Mouse (Mus musculus): ENCODE results near the gene Chka.

DNA sequence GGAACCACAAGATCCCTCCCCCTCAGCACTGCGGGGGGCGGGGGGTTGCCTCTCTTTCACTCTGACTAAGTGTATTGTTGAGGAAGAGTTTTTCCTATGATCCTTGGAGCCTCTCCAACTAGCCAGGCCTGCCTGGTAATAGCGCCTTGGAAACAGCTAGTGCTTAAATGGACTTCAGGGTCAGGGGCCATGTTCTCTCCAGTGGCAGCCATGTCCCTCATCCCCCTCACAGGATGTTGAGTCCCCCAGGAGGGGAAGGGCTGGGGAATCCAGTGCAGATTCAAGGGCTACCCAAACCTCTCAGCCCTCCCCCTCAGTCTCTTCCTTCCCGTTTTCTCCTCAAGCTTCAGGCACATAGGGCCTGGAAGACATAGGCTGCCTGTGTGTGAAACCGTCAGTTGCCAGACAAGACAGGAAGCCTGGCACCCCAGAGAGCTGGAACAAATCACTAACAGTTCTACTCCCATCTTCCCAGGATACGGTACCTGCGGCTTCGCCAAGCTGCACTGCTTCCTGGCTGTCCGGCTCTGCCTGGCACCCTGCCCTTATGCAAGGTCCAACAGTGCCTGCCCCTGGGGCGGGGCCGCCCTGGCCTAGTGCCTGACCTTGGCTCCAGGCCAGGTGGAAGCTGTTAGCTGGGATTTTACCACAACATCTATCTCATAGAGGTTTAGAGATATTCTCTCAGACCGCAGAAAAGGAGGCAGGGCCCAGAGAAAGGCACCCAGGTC is 77.8 kb downstream of the Chka start, which contains the start of gene Aldh3b1:
- TF ChIP-seq CTCF (conservative IDR thresholded peaks at IDR 0.05 in 1 of 2, IDR thresholded peaks at IDR 0.05 in 1 of 2; ENCODE audit: low read depth in 2 of 2, low read length in 2 of 2) (no peak), RCOR1 (conservative IDR thresholded peaks at IDR 0.05; ENCODE audit: low read depth, low read length) (no peak), POLR2A (IDR thresholded peaks at IDR 0.05; ENCODE audit: low read depth, low read length) (no peak), ZC3H11A (IDR thresholded peaks at IDR 0.05; ENCODE audit: low read depth, low read length) (no peak), MAFK (IDR thresholded peaks at IDR 0.05; ENCODE audit: insufficient replicate concordance, low read length) (no peak), RAD21 (IDR thresholded peaks at IDR 0.05; ENCODE audit: low read depth, low read length) (no peak)
